Mouse (Mus musculus) spleen, adult 2 months (tissue): Measurements from ENCODE around the gene Nfib.

Experiments
- CTCF ChIP-seq: fragments of 200-500 bp; IDR thresholded peaks from 2 replicates; pipeline ENCODE4 v1.5.1; 2011; ENCODE audit warnings: mild to moderate bottlenecking, inconsistent platforms; ENCODE audit not compliant: insufficient read depth, insufficient read length, insufficient replicate concordance; ENCODE audit errors: extremely low read depth
- POLR2A ChIP-seq: fragments of 200-500 bp; IDR thresholded peaks from 2 replicates; pipeline ENCODE4 v1.6.1; 2011; ENCODE audit warnings: low read depth, low read length, inconsistent platforms

- no peak for TF ChIP-seq CTCF
- no peak for TF ChIP-seq POLR2A
Measured at GRCm38 (mm10) chr4:82390545-82390944, 315.0 kb downstream of the Nfib start.
